26 mouse cellular contexts compared by ENCODE assay signal in genomic region chr10:122705457-122705856, GRCm38 (mm10). TPM values are rescaled to one million over a fixed set of nuclear protein-coding genes. Genes with fewer than 3 reads are reported as not detected.
DNase-seq lines count a peak whose midpoint lies in the region; ATAC-seq lines count a peak whose summit lies in the region.
"Had no signal": no experiment of that assay in that cellular context is flagged by ENCODE, and none has a peak within 500 bp of the region (broad histone marks: within the 10 kb centered on the region; RNA-seq: fewer than 3 reads in every experiment).

No protein-coding gene starts in this region.

- no peak overlapping the region for H3K27ac ChIP-seq in hindbrain, embryonic 16.5 days (ENCODE audit: low read depth, low read length)
- no peak overlapping the region for H3K27ac ChIP-seq in hindbrain, embryonic 14.5 days
- H3K27ac ChIP-seq in midbrain, embryonic 11.5 days (ENCODE audit: low read depth, low read length) = no peak overlapping the region
- H3K27ac ChIP-seq in midbrain, embryonic 13.5 days = no peak overlapping the region
- H3K27ac ChIP-seq: embryonic facial prominence, embryonic 12.5 days; embryonic facial prominence, embryonic 15.5 days; forebrain, embryonic 12.5 days; forebrain, embryonic 15.5 days; heart, embryonic 15.5 days had no signal

- no peak for ATAC-seq in cerebellum, adult (ENCODE audit: insufficient number of reproducible peaks, low FRiP score, low TSS enrichment)
- ATAC-seq in hindbrain, embryonic 16.5 days = peak; percentile 71; the same call in 1 of the 2 replicates
- ATAC-seq in hindbrain, embryonic 14.5 days (ENCODE audit: low FRiP score) = no peak
- ATAC-seq in midbrain, embryonic 11.5 days (ENCODE audit: low FRiP score) = no peak
- ATAC-seq in midbrain, embryonic 13.5 days = no peak
- ATAC-seq: activated CD4-positive, CD25-positive, alpha-beta regulatory T cell, adult 4 months; CD4-positive, CD25-positive, alpha-beta regulatory T cell, adult 4 months; forebrain, embryonic 15.5 days; intestine, postnatal 0 days had no signal

- H3K9me3 ChIP-seq in hindbrain, embryonic 16.5 days (ENCODE audit: control insufficient read depth, low read length) = no peaks in the 10 kb centered on the region
- no peaks in the 10 kb centered on the region for H3K9me3 ChIP-seq in hindbrain, embryonic 14.5 days (ENCODE audit: control insufficient read depth, low read length)
- peaks cover 3% of the 10 kb centered on the region; the same call in 1 of the 2 replicates for H3K9me3 ChIP-seq in midbrain, embryonic 11.5 days (ENCODE audit: control insufficient read depth, low read length)
- H3K9me3 ChIP-seq in midbrain, embryonic 13.5 days = no peaks in the 10 kb centered on the region
- H3K9me3 ChIP-seq: embryonic facial prominence, embryonic 12.5 days; embryonic facial prominence, embryonic 15.5 days; forebrain, embryonic 12.5 days; forebrain, embryonic 15.5 days; heart, embryonic 15.5 days had no signal

- H3K27me3 ChIP-seq in hindbrain, embryonic 16.5 days (replicated peaks; ENCODE audit: control insufficient read depth, insufficient read depth, low read length) = no peaks in the 10 kb centered on the region
- H3K27me3 ChIP-seq in hindbrain, embryonic 14.5 days (ENCODE audit: control insufficient read depth, insufficient read depth, low read length) = no peaks in the 10 kb centered on the region
- H3K27me3 ChIP-seq in midbrain, embryonic 11.5 days (ENCODE audit: control insufficient read depth, insufficient read depth, low read length) = no peaks in the 10 kb centered on the region
- no peaks in the 10 kb centered on the region for H3K27me3 ChIP-seq in midbrain, embryonic 13.5 days
- H3K27me3 ChIP-seq: embryonic facial prominence, embryonic 12.5 days; embryonic facial prominence, embryonic 15.5 days; forebrain, embryonic 12.5 days; forebrain, embryonic 15.5 days; heart, embryonic 12.5 days; heart, embryonic 15.5 days had no signal

- no peak overlapping the region for H3K4me3 ChIP-seq in hindbrain, embryonic 16.5 days (ENCODE audit: low read length)
- H3K4me3 ChIP-seq in hindbrain, embryonic 14.5 days (replicated peaks; ENCODE audit: low read length) = no peak overlapping the region
- H3K4me3 ChIP-seq in midbrain, embryonic 11.5 days (ENCODE audit: low read depth, low read length) = no peak overlapping the region
- no peak overlapping the region for H3K4me3 ChIP-seq in midbrain, embryonic 13.5 days (replicated peaks)
- H3K4me3 ChIP-seq: embryonic facial prominence, embryonic 12.5 days; embryonic facial prominence, embryonic 15.5 days; forebrain, embryonic 12.5 days; forebrain, embryonic 15.5 days; heart, embryonic 12.5 days; heart, embryonic 15.5 days had no signal

- H3K4me1 ChIP-seq in hindbrain, embryonic 16.5 days (ENCODE audit: control insufficient read depth, insufficient read depth, low read depth, low read length) = no peaks in the 10 kb centered on the region; the same call in 1 of the 2 replicates
- H3K4me1 ChIP-seq in hindbrain, embryonic 14.5 days (replicated peaks; ENCODE audit: control insufficient read depth, insufficient read depth, low read length) = no peaks in the 10 kb centered on the region
- no peaks in the 10 kb centered on the region for H3K4me1 ChIP-seq in midbrain, embryonic 11.5 days (ENCODE audit: control insufficient read depth, insufficient read depth, low read length)
- H3K4me1 ChIP-seq in midbrain, embryonic 13.5 days (replicated peaks) = peaks cover 9% of the 10 kb centered on the region; the same call in 1 of the 2 replicates
- H3K4me1 ChIP-seq: embryonic facial prominence, embryonic 12.5 days; embryonic facial prominence, embryonic 15.5 days; forebrain, embryonic 12.5 days; heart, embryonic 12.5 days had no signal

- DNase-seq in cerebellum, postnatal 14 days = peak; percentile 53 to 59
- no peak for DNase-seq in hindbrain, embryonic 14.5 days (ENCODE audit: low spot score)
- DNase-seq in midbrain, embryonic 11.5 days (ENCODE audit: low spot score, missing footprints) = peak; percentile 68
- DNase-seq in brain, adult 2 months (ENCODE audit: low read depth, low spot score) = peak; percentile 43
- DNase-seq in embryo, embryonic 9.5 days (ENCODE audit: extremely low spot score) = no peak
- DNase-seq: adrenal gland, adult 8-10 months; adrenal gland, postnatal 25 days; cerebellum, adult 11 months; cerebellum, adult 8-10 months; gastrocnemius, postnatal 25 days; heart, adult 18-20 months; heart, postnatal 10 days; heart, postnatal 36 days; kidney, adult 2 months had no signal

- H3K36me3 ChIP-seq in hindbrain, embryonic 16.5 days (ENCODE audit: control insufficient read depth, insufficient read depth, low read length) = no peaks in the 10 kb centered on the region
- no peaks in the 10 kb centered on the region for H3K36me3 ChIP-seq in hindbrain, embryonic 14.5 days (replicated peaks; ENCODE audit: control insufficient read depth, insufficient read depth)
- no peaks in the 10 kb centered on the region for H3K36me3 ChIP-seq in midbrain, embryonic 11.5 days (ENCODE audit: control insufficient read depth, insufficient read depth, low read length)
- no peaks in the 10 kb centered on the region for H3K36me3 ChIP-seq in midbrain, embryonic 13.5 days
- H3K36me3 ChIP-seq: embryonic facial prominence, embryonic 12.5 days; embryonic facial prominence, embryonic 15.5 days; forebrain, embryonic 12.5 days; forebrain, embryonic 15.5 days; heart, embryonic 12.5 days; heart, embryonic 15.5 days had no signal

- no peak overlapping the region for H3K9ac ChIP-seq in hindbrain, embryonic 16.5 days (ENCODE audit: low read depth, low read length)
- H3K9ac ChIP-seq in hindbrain, embryonic 14.5 days = no peak overlapping the region
- H3K9ac ChIP-seq in midbrain, embryonic 11.5 days (ENCODE audit: low read length) = no peak overlapping the region
- H3K9ac ChIP-seq in midbrain, embryonic 13.5 days (replicated peaks) = no peak overlapping the region
- H3K9ac ChIP-seq: embryonic facial prominence, embryonic 12.5 days; embryonic facial prominence, embryonic 15.5 days; forebrain, embryonic 12.5 days; forebrain, embryonic 15.5 days; heart, embryonic 12.5 days; heart, embryonic 15.5 days had no signal

- WGBS in hindbrain, embryonic 16.5 days = 76% methylated on average over 6 of the region's 6 CpGs
- WGBS in hindbrain, embryonic 14.5 days = 79% methylated on average over 6 of the region's 6 CpGs
- WGBS in midbrain, embryonic 11.5 days = 87% methylated on average over 6 of the region's 6 CpGs
- 90% methylated on average over 6 of the region's 6 CpGs for WGBS in midbrain, embryonic 13.5 days

- H3K4me2 ChIP-seq in hindbrain, embryonic 16.5 days (ENCODE audit: low read length) = no peak overlapping the region
- H3K4me2 ChIP-seq in hindbrain, embryonic 14.5 days (replicated peaks) = no peak overlapping the region
- no peak overlapping the region for H3K4me2 ChIP-seq in midbrain, embryonic 11.5 days
- no peak overlapping the region for H3K4me2 ChIP-seq in midbrain, embryonic 13.5 days (replicated peaks)
- H3K4me2 ChIP-seq: embryonic facial prominence, embryonic 12.5 days; embryonic facial prominence, embryonic 15.5 days; forebrain, embryonic 12.5 days; forebrain, embryonic 15.5 days; heart, embryonic 12.5 days; heart, embryonic 15.5 days had no signal

RNA-seq across cellular contexts. Expression of gene Ppm1h, which starts 26.9 kb away (rescaled TPM):
- 31.4 and 33.5 TPM in 2 replicates for polyA plus RNA-seq in hindbrain, embryonic 16.5 days (2015; fragmentation: Nextera tagmentation; extraction: Ambion mirVana)
- polyA plus RNA-seq in hindbrain, embryonic 14.5 days (2014; fragmentation: Nextera tagmentation; extraction: Ambion mirVana) = 30.4 and 34.3 TPM in 2 replicates
- 5.4 and 5.9 TPM in 2 replicates for polyA plus RNA-seq in midbrain, embryonic 11.5 days (2014; fragmentation: Nextera tagmentation; extraction: Ambion mirVana)
- 12.6 and 14.8 TPM in 2 replicates for polyA plus RNA-seq in midbrain, embryonic 13.5 days (2015; fragmentation: Nextera tagmentation; extraction: Ambion mirVana)

Comparison
In these comparisons a context has a peak if more than half of its experiments do, and no peak if none do; other contexts are left out.
1. DNase-seq: peak in cerebellum, postnatal 14 days (2 of 2), midbrain, embryonic 11.5 days (single experiment) and brain, adult 2 months (single experiment); none in hindbrain, embryonic 14.5 days (single experiment) and embryo, embryonic 9.5 days (single experiment).